Mouse (Mus musculus): ENCODE measurements around the gene Them5. TPM values are rescaled to one million over a fixed set of nuclear protein-coding genes. Genes with fewer than 3 reads are reported as not detected.

Gene Them5
- total RNA-seq (2014; rRNA removed; ENCODE audit: low replicate concordance) = not detected in 2 replicates
- polyA plus RNA-seq (2015; fragmentation: Nextera tagmentation; extraction: Ambion mirVana) = 0.10 TPM in 1 of 2 replicates, not detected in the other

GRCm38 (mm10) chr3:94341959-94342422, at the start of gene Them5:
TSS of gene Them5 (plus strand) at chr3:94342099.
- Histone ChIP-seq H3K4me3 (ENCODE audit: low read depth, low read length) (no peak within 1 kb of the TSS), H3K9me3 (replicated peaks; ENCODE audit: control insufficient read depth, low read length) (no peaks in the 10 kb centered on the region), H3K4me1 (ENCODE audit: control insufficient read depth, insufficient read depth) (no peaks in the 10 kb centered on the region), H3K9ac (replicated peaks; ENCODE audit: low read depth, low read length) (no peak within 1 kb of the TSS), H3K27ac (ENCODE audit: low read depth) (no peak within 1 kb of the TSS), H3K36me3 (replicated peaks; ENCODE audit: control insufficient read depth, insufficient read depth, low read length) (no peaks in the 10 kb centered on the region), H3K4me2 (ENCODE audit: low read depth, low read length) (no peak within 1 kb of the TSS), H3K27me3 (ENCODE audit: control insufficient read depth, insufficient read depth, low read length) (no peaks in the 10 kb centered on the region)
- peak; percentile 13 for DNase-seq (ENCODE audit: low spot score)
- ATAC-seq (ENCODE audit: insufficient read depth, low read depth) = no peak
- TF ChIP-seq CTCF (IDR thresholded peaks at IDR 0.05; ENCODE audit: low read depth) = no peak
- TF ChIP-seq EP300 (IDR thresholded peaks at IDR 0.05; ENCODE audit: low read depth) = no peak
- WGBS = 23% methylated on average over 3 of the region's 3 CpGs

DNA sequence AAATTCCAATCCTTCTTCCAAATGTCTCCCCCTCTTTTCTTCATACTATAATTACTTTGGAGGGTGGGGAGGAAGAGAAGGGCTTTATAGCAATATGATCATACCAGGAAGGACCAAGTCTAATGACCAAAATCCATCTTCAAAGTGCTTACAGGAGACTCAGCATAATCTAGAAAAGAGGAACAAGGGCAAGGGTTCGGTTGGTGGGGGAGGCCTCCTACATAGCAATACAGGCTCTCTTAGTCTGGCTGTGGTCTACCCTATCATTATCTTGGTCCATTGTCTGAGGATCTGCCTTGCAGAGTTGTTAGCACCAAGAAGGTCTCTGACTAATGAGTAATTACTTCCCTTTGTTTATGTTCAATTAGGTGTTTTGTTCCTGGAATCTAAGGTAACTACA, 36.4 kb upstream of the Them5 start:
- Histone ChIP-seq H3K27me3 (ENCODE audit: control insufficient read depth, insufficient read depth, low read length) (no peaks in the 10 kb centered on the region), H3K9ac (replicated peaks; ENCODE audit: low read depth, low read length) (no peak overlapping the region), H3K4me3 (ENCODE audit: low read depth, low read length) (no peak overlapping the region), H3K4me1 (ENCODE audit: control insufficient read depth, insufficient read depth) (peaks cover 5% of the 10 kb centered on the region; the same call in 1 of the 2 replicates), H3K27ac (ENCODE audit: low read depth) (no peak overlapping the region), H3K9me3 (replicated peaks; ENCODE audit: control insufficient read depth, low read length) (no peaks in the 10 kb centered on the region), H3K36me3 (replicated peaks; ENCODE audit: control insufficient read depth, insufficient read depth, low read length) (no peaks in the 10 kb centered on the region), H3K4me2 (ENCODE audit: low read depth, low read length) (no peak overlapping the region)
- no peak for DNase-seq (ENCODE audit: low spot score)
- 81% methylated on average over 1 of the region's 1 CpGs for WGBS
- TF ChIP-seq EP300 (IDR thresholded peaks at IDR 0.05; ENCODE audit: low read depth) (no peak), CTCF (IDR thresholded peaks at IDR 0.05; ENCODE audit: low read depth) (no peak)
- ATAC-seq (ENCODE audit: insufficient read depth, low read depth) = no peak

DNA sequence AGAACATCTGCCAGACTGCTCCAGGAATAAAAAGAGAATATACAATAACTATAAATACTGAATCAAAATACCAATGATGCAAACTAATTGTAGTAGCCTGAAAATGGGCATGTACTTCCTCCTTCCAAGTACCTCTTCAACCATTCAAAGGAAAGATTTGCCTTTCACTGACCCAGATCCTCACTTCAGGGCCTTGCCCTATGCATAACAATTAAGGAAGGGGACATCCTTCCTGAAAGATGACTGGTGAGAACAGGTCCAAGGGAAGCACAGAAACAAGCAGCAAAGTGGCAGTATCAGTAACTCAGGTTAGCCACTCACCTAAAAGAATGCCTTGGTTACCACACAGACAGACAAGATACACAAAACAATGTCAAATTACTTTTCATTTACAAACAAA, 34.9 kb upstream of the Them5 start:
- no peak for TF ChIP-seq CTCF (IDR thresholded peaks at IDR 0.05; ENCODE audit: low read depth)
- TF ChIP-seq EP300 (IDR thresholded peaks at IDR 0.05; ENCODE audit: low read depth) = no peak
- H3K4me1 ChIP-seq (ENCODE audit: control insufficient read depth, insufficient read depth) = peaks cover 12% of the 10 kb centered on the region
- no peaks in the 10 kb centered on the region for H3K36me3 ChIP-seq (replicated peaks; ENCODE audit: control insufficient read depth, insufficient read depth, low read length)
- DNase-seq (ENCODE audit: low spot score) (no peak), ATAC-seq (ENCODE audit: insufficient read depth, low read depth) (no peak)
- H3K27ac ChIP-seq (ENCODE audit: low read depth) = no peak overlapping the region
- H3K9me3 ChIP-seq (replicated peaks; ENCODE audit: control insufficient read depth, low read length) = no peaks in the 10 kb centered on the region
- no peak overlapping the region for H3K4me2 ChIP-seq (ENCODE audit: low read depth, low read length)
- H3K4me3 ChIP-seq (ENCODE audit: low read depth, low read length) = no peak overlapping the region
- H3K27me3 ChIP-seq (ENCODE audit: control insufficient read depth, insufficient read depth, low read length) = no peaks in the 10 kb centered on the region
- no peak overlapping the region for H3K9ac ChIP-seq (replicated peaks; ENCODE audit: low read depth, low read length)

GRCm38 (mm10) chr3:94309633-94310363, 32.1 kb upstream of the Them5 start, which contains the start of gene Them4:
TSS of gene Them4 (plus strand) at chr3:94310089.
- H3K9ac ChIP-seq (replicated peaks; ENCODE audit: low read depth, low read length) = peak within 1 kb of the TSS; percentile 71
- WGBS = 1% methylated on average over 47 of the region's 47 CpGs
- DNase-seq (ENCODE audit: low spot score) = peak; percentile 94
- no peaks in the 10 kb centered on the region for H3K27me3 ChIP-seq (ENCODE audit: control insufficient read depth, insufficient read depth, low read length)
- H3K4me1 ChIP-seq (ENCODE audit: control insufficient read depth, insufficient read depth) = peaks cover 12% of the 10 kb centered on the region
- ATAC-seq (ENCODE audit: insufficient read depth, low read depth) = peak; percentile 99
- H3K4me3 ChIP-seq (ENCODE audit: low read depth, low read length) = peak within 1 kb of the TSS; percentile 73
- TF ChIP-seq EP300 (IDR thresholded peaks at IDR 0.05; ENCODE audit: low read depth) (no peak; the same call in 1 of the 2 replicates), CTCF (IDR thresholded peaks at IDR 0.05; ENCODE audit: low read depth) (peak; percentile 11; the same call in 1 of the 2 replicates)
- no peaks in the 10 kb centered on the region for H3K36me3 ChIP-seq (replicated peaks; ENCODE audit: control insufficient read depth, insufficient read depth, low read length)
- peak within 1 kb of the TSS; percentile 85 for H3K27ac ChIP-seq (ENCODE audit: low read depth)
- peak within 1 kb of the TSS; percentile 80 for H3K4me2 ChIP-seq (ENCODE audit: low read depth, low read length)
- H3K9me3 ChIP-seq (replicated peaks; ENCODE audit: control insufficient read depth, low read length) = no peaks in the 10 kb centered on the region

DNA sequence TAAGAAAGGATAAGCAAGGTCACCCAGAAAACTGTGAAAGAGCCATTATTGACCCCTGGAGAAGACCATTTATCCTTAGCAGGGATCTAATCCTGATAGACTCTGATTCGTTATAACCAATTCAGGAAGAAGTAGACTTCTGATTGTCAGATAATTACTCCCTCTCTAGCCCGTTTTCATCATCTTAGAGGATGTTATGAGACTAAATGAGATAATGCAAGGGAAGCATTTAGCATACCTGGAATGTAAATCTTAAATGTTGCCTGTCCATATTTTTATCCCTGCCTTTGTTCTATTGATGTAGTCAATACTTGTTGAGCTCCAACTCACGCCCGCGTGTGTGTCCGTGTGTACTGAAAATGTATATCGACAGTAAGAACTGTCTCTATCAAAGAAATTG, 31.4 kb upstream of the Them5 start:
- Histone ChIP-seq H3K27ac (ENCODE audit: low read depth) (peak overlapping the region; percentile 85), H3K9ac (replicated peaks; ENCODE audit: low read depth, low read length) (peak overlapping the region; percentile 71), H3K4me2 (ENCODE audit: low read depth, low read length) (peak overlapping the region; percentile 80), H3K4me1 (ENCODE audit: control insufficient read depth, insufficient read depth) (peaks cover 12% of the 10 kb centered on the region), H3K4me3 (ENCODE audit: low read depth, low read length) (peak overlapping the region; percentile 73), H3K9me3 (replicated peaks; ENCODE audit: control insufficient read depth, low read length) (no peaks in the 10 kb centered on the region), H3K36me3 (replicated peaks; ENCODE audit: control insufficient read depth, insufficient read depth, low read length) (no peaks in the 10 kb centered on the region), H3K27me3 (ENCODE audit: control insufficient read depth, insufficient read depth, low read length) (no peaks in the 10 kb centered on the region)
- 44% methylated on average over 7 of the region's 7 CpGs for WGBS
- ATAC-seq (ENCODE audit: insufficient read depth, low read depth) (no peak), DNase-seq (ENCODE audit: low spot score) (no peak)
- no peak for TF ChIP-seq CTCF (IDR thresholded peaks at IDR 0.05; ENCODE audit: low read depth)
- TF ChIP-seq EP300 (IDR thresholded peaks at IDR 0.05; ENCODE audit: low read depth) = no peak

Data from heart, postnatal 0 days (tissue).